Mouse (Mus musculus) midbrain, embryonic 16.5 days (tissue): ENCODE measurements at regions not wholly inside any gene's neighbourhood (a gene's known extent, or its start where the extent isn't known, plus 50 kb on each side); places are given as distances from the start of the nearest gene placed in this dataset.
"Not testable (repeated sequence)": the region's sequence is repeated elsewhere in the genome, so short reads cannot be mapped to it uniquely, and the experiment has no call there.

Experiments
- ATAC-seq: fragments of 200-750 bp; cut with Nextera tagmentation; 2 replicates; pipeline ENCODE4 v1.8.0; 2017; ENCODE audit warnings: moderate TSS enrichment
- H3K27ac ChIP-seq: fragments of 300-500 bp; sonication (generic); 2 replicates; pipeline ENCODE4 v1.5.1; 2014; ENCODE audit warnings: mild to moderate bottlenecking, low read length, mixed read lengths
- H3K27me3 ChIP-seq: fragments of 300-500 bp; sonication (generic); 2 replicates; pipeline ENCODE4 v1.6.1; 2014; ENCODE audit warnings: low read depth, low read length, mixed read lengths; ENCODE audit not compliant: control insufficient read depth, insufficient read depth
- H3K36me3 ChIP-seq: fragments of 300-500 bp; sonication (generic); 2 replicates; pipeline ENCODE4 v1.6.1; 2014; ENCODE audit warnings: mild to moderate bottlenecking, low read length, moderate library complexity, mixed read lengths; ENCODE audit not compliant: control insufficient read depth, insufficient read depth
- H3K4me1 ChIP-seq: fragments of 300-500 bp; sonication (generic); 2 replicates; pipeline ENCODE4 v1.6.1; 2014; ENCODE audit warnings: mild to moderate bottlenecking, low read length, mixed read lengths; ENCODE audit not compliant: control insufficient read depth, insufficient read depth
- H3K4me2 ChIP-seq: fragments of 300-500 bp; sonication (generic); 2 replicates; pipeline ENCODE4 v1.6.1; 2014; ENCODE audit warnings: mild to moderate bottlenecking, low read length, mixed read lengths
- H3K4me3 ChIP-seq: fragments of 300-500 bp; sonication (generic); 2 replicates; pipeline ENCODE4 v1.5.1; 2014; ENCODE audit warnings: low read depth, mild to moderate bottlenecking, low read length, moderate library complexity, mixed read lengths
- H3K9ac ChIP-seq: fragments of 300-500 bp; sonication (generic); 2 replicates; pipeline ENCODE4 v1.6.1; 2014; ENCODE audit warnings: low read depth, low read length, mixed read lengths
- H3K9me3 ChIP-seq: fragments of 300-500 bp; sonication (generic); replicated peaks from 2 replicates; pipeline ENCODE4 v1.6.1; 2014; ENCODE audit warnings: mild to moderate bottlenecking, low read length, mixed read lengths; ENCODE audit not compliant: control insufficient read depth, poor library complexity, severe bottlenecking
- WGBS: fragments of 180-500 bp; shearing (Covaris S2); extraction: QIAGEN DNeasy Blood & Tissue Kit; methylation state at CpG from one replicate; pipeline ENCODE4 v1.1.7; 2014; 5-methylcytosine and 5-hydroxymethylcytosine counted together

DNA sequence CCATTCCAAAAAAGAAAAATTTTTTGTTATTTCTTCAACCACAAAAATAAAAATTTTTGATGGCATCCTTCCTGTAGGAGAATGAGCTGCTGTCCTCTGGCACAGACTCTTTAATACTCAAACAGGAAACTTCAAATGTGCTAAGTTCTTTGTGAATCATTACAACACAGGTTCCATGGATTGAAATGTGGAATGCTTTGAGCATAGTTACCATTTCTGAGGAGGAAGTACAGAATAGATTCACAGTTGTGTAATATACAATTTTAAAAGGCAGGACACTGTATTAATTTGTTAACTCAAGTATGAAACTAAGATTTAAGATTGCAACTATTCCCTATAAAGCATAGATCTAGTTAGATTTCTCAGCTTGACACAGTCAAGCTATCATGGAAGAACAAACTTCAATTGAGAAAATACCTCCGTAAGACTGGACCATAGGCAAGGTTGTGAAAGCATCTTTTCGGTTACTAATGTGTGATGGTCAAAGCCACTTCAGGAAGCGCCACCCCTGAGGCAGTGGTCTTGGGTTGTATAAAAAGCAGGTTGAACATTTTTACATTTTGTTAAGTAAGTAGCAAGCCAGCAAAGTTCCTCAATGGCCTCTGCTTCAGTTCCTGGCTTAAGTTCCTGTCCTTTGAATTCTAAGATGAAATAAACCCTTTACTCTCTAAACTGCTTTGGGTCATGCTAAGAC lies 354.0 kb upstream of the B3galt2 start:
- Histone ChIP-seq H3K27me3 (no peaks in the 10 kb centered on the region), H3K4me2 (no peak overlapping the region), H3K4me1 (no peaks in the 10 kb centered on the region), H3K27ac (no peak overlapping the region), H3K9me3 (no peaks in the 10 kb centered on the region), H3K4me3 (no peak overlapping the region), H3K9ac (no peak overlapping the region), H3K36me3 (no peaks in the 10 kb centered on the region)
- no peak for ATAC-seq
- WGBS = 91% methylated on average over 3 of the region's 3 CpGs

DNA sequence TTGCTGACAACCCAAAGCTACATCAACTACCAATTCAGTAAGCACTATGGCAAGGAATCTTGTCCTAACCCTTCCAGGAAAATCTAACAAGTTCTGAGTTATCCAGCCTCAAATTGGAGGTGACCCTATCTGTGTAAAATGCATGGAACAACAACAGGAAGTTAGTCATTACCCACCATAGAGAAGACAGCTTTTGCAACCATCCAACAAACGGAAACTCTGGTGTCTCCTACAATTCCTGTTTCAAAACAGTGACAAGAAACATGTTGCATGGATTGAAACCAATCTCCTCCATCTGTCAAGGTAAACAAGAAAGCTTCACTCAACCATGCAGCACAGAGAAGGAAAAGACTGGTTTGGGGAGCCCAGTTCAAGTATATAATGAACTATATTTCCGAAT lies 353.0 kb upstream of the B3galt2 start:
- no peak overlapping the region for H3K27ac ChIP-seq
- ATAC-seq = no peak
- H3K27me3 ChIP-seq = no peaks in the 10 kb centered on the region
- H3K9me3 ChIP-seq = no peaks in the 10 kb centered on the region
- H3K4me1 ChIP-seq = no peaks in the 10 kb centered on the region
- H3K4me2 ChIP-seq = no peak overlapping the region
- WGBS = 83% methylated on average over 2 of the region's 2 CpGs
- no peak overlapping the region for H3K9ac ChIP-seq
- no peak overlapping the region for H3K4me3 ChIP-seq
- no peaks in the 10 kb centered on the region for H3K36me3 ChIP-seq

DNA sequence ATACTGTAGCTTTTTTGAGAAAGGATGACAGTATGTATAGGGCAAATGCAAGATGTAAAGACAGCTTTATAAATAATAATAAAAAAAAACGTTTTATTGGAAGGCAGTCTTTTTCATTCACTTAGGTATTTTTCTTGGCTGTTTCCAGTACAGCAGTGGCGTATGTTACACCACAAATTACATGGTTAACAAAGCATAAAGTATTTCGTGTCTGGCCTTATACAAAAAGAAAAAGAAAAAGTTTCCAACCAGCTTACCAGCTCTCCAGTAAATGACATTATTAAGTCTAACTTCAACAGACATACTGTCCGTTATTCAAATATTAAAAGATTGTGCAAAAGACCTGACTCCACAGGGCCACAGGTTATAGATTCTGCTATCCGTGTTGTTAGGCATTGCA lies 343.9 kb upstream of the B3galt2 start:
- Histone ChIP-seq H3K4me1 (no peaks in the 10 kb centered on the region), H3K4me3 (no peak overlapping the region), H3K27ac (no peak overlapping the region), H3K27me3 (no peaks in the 10 kb centered on the region), H3K36me3 (no peaks in the 10 kb centered on the region), H3K4me2 (no peak overlapping the region), H3K9ac (no peak overlapping the region), H3K9me3 (no peaks in the 10 kb centered on the region)
- no peak for ATAC-seq
- 73% methylated on average over 5 of the region's 5 CpGs for WGBS

GRCm38 (mm10) chr1:143307379-143307778 lies 333.1 kb upstream of the B3galt2 start:
- Histone ChIP-seq H3K4me2 (no peak overlapping the region), H3K27me3 (no peaks in the 10 kb centered on the region), H3K36me3 (no peaks in the 10 kb centered on the region), H3K4me1 (no peaks in the 10 kb centered on the region), H3K27ac (no peak overlapping the region), H3K9me3 (no peaks in the 10 kb centered on the region), H3K9ac (no peak overlapping the region), H3K4me3 (no peak overlapping the region)
- WGBS = 83% methylated on average over 3 of the region's 3 CpGs
- no peak for ATAC-seq

- Histone ChIP-seq H3K36me3 (no peaks in the 10 kb centered on the region), H3K4me3 (no peak overlapping the region), H3K4me2 (no peak overlapping the region), H3K27me3 (no peaks in the 10 kb centered on the region), H3K4me1 (no peaks in the 10 kb centered on the region), H3K9ac (no peak overlapping the region), H3K27ac (no peak overlapping the region), H3K9me3 (no peaks in the 10 kb centered on the region)
- WGBS = 91% methylated on average over 12 of the region's 12 CpGs
- ATAC-seq = no peak
Measured at GRCm38 (mm10) chr1:143318381-143318780, 322.1 kb upstream of the B3galt2 start.

DNA sequence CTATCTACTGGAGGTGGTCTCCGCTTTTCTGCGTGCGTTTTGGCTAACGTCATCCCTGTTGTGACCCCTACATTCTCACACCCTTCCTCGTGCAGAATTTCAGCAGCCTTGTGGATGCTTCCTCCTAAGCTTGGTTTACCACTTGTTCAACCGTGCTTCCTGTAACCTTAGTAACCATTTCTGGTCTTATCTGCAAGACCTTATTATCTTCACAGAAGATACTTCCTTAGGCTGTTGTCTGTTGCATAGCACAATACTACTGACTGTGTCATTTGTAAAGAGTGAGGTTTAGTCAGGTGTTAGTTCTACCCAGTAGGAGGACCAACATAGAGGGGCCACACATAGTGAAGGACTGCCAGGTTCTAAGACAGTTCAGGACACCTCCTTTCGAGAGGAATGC lies 320.9 kb upstream of the B3galt2 start:
- Histone ChIP-seq H3K9ac (no peak overlapping the region), H3K36me3 (no peaks in the 10 kb centered on the region), H3K27ac (no peak overlapping the region), H3K4me3 (no peak overlapping the region), H3K27me3 (no peaks in the 10 kb centered on the region), H3K4me1 (no peaks in the 10 kb centered on the region), H3K9me3 (no peaks in the 10 kb centered on the region), H3K4me2 (no peak overlapping the region)
- ATAC-seq = no peak
- WGBS = 89% methylated on average over 7 of the region's 7 CpGs

DNA sequence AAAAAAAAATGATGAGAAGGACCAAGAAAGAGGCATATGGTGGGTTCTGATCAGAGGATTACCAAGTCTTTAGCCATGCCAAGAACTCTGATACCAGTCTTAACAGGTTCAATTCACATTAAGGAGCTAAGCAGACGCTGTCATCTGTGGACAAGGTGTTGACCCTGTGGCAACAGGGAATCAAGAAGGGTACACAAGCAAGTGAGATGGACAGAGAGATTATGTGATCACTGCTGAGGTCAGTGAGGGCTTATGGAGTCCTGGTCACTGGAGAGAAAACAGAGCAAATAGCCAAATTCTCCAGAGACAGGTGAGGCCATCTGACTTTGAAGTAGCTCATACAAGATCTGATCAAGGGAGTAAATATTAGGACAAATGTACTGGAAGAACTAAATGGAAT lies 289.1 kb upstream of the B3galt2 start:
- ATAC-seq = no peak
- no peaks in the 10 kb centered on the region for H3K27me3 ChIP-seq
- WGBS = 79% methylated on average over 1 of the region's 1 CpGs
- no peak overlapping the region for H3K4me2 ChIP-seq
- H3K27ac ChIP-seq = no peak overlapping the region
- no peaks in the 10 kb centered on the region for H3K36me3 ChIP-seq
- H3K4me1 ChIP-seq = no peaks in the 10 kb centered on the region
- no peaks in the 10 kb centered on the region for H3K9me3 ChIP-seq
- H3K4me3 ChIP-seq = no peak overlapping the region
- no peak overlapping the region for H3K9ac ChIP-seq

DNA sequence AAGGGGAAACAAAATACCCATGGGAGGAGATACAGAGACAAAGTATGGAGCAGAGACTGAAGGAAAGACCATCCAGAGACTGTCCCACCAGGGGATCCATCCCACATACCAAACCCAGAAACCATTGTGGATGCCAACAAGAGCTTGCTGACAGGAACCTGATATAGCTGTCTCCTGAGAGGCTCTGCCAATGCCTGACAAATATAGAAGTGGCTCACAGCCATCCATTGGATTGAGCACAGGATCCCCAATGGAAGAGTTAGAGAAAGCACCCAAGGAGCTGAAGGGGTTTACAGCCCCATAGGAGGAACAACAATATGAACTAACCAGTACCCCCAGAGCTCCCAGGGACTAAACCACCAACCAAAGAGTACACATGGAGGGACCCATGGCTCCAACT lies 280.2 kb upstream of the B3galt2 start:
- not testable (repeated sequence) for H3K27ac ChIP-seq, H3K9me3 ChIP-seq, H3K27me3 ChIP-seq, H3K4me3 ChIP-seq, H3K36me3 ChIP-seq, H3K4me2 ChIP-seq, H3K9ac ChIP-seq, H3K4me1 ChIP-seq, ATAC-seq

DNA sequence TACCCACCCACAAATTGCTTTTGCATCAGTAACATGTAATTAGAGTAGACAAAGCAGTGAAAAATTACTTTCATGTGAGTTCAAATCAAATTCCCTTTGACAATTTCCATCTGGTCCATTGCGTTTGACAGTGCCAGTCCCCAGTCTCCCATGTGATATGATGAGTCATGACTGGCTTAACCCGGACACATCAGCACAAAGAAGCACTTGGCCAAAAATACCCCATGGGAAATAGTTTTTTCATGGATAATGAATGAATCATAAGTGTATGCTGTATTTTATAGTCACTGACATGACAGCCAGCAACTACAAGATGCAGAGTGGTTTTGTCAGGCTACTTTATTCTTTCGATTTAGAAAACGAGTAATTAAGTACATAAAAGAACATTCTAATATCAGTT lies 248.6 kb upstream of the B3galt2 start:
- Histone ChIP-seq H3K9me3 (no peaks in the 10 kb centered on the region), H3K4me2 (no peak overlapping the region), H3K4me3 (no peak overlapping the region), H3K4me1 (no peaks in the 10 kb centered on the region), H3K36me3 (no peaks in the 10 kb centered on the region), H3K9ac (no peak overlapping the region), H3K27me3 (no peaks in the 10 kb centered on the region), H3K27ac (no peak overlapping the region)
- no peak for ATAC-seq
- WGBS = 77% methylated on average over 4 of the region's 4 CpGs
